Mouse (Mus musculus) kidney, adult 8-10 months (tissue): ENCODE results near the gene Ecm1.
A peak's percentile ranks its signal among the peaks of the same experiment; 100 is the strongest.

Experiments
- DNase-seq, 2 experiments: peaks; one replicate each; pipeline ENCODE4 v3.0.0; 2022

The Ecm1 gene

DNA sequence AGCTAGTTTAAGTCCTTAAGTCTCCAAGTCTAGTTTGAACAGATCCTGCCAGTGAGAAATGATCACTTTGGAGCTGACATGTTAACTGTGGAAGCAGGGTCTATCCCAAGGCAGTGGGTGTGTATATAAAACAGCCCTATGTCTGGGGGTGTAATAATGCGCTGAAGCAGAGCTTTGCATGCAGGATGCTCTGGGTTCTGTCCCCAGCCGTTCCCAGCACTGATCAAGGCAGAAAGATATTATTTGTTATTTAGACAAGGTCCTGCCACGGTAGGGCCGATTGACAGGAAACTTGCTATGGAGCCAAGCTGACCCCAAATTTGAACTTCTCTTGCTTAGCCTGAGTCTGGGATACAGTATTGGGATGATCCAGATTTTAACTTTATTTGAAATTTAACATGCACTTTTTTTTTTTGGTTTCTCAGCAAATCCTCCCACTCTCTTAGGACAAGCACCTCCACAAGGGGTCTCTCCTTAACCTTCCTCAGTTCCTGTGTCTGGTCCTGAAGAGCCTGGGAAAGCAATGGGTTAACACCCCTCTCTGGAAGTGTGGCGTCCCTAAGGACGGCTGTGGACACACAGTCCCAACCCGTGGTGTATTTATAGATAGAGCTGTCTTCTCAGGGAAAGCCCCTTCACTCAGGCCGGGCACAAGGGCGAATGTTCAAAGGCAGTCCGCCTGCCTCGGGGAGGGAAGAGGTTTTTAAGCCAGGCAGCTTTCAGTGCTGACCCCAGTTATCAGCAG, 50.0 kb downstream of the Ecm1 start:
- no peak for DNase-seq

DNA sequence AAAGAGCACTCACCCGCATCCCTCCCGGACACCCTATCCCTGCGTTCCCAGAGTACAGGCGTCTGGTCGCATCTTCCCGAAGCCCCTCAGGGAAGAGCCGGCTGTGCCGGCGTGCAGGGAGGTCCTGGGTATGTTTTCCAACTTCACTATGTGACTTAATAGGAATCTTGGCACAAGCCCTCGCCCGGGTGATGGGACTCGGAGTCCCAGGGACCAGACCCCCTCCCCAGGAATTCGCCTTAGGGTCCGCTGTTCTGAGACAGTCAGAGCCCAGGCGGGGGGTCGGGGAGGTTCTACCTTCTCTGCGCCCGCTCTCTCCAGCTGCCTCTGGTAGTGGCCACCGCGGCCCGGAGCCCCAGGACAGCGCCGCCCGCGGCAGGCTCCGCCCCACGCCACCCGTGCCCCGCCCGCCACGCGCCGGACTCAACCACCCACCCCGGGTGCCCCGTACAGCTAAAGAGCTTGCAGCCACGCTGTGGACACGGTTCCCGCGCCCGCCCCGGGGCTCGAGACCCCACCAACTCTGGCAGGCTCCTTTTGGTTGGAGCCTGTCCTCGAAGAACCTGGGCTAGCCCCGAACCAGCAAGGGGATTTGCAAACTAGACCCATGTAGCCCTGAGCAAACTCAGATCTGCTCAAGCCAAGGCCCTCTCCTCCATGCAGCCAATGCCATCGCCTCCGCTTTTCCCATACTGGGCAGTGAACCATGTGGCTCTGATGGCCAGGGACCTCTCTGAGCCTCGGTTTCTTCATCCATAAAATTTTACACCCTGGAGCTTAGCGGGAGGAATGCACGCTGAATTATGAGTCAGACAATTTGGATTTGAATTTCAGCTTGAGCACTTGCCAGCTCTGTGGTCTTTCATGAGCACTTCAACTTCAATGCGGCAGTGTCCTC, 51.6 kb downstream of the Ecm1 start, which contains the start of gene Adamtsl4:
Adamtsl4 (minus strand) TSS at position 394 of the 898 bp plus-strand sequence.
- DNase-seq = peak in 1 of 2 experiments; percentile 61

GRCm38 (mm10) chr3:95687168-95687523, 52.2 kb downstream of the Ecm1 start:
- no peak for DNase-seq

- no peak for DNase-seq
Measured at GRCm38 (mm10) chr3:95686492-95687167, 52.7 kb downstream of the Ecm1 start.

DNA sequence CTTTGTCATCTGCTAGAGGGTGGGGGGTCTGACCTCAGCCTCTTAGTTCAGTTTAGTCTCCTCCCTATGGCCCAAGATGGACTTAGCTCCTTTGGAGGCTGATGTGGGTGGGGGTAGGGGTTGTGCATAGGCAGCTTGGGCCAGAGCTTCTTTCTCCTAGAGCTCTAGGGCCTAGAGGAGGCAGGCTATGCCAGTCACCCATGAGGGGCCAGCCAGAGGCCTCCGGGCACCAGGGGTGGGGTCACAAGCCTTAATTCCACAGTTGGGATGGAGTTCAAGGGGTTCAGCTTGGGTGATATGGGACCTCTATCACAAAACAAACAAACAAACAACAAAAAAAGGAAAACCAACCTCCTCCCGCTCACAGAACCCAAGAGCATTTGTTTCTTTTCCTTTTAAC, 53.7 kb downstream of the Ecm1 start:
- DNase-seq = no peak

- DNase-seq = no peak
Measured at GRCm38 (mm10) chr3:95685301-95685700, 54.1 kb downstream of the Ecm1 start.

DNA sequence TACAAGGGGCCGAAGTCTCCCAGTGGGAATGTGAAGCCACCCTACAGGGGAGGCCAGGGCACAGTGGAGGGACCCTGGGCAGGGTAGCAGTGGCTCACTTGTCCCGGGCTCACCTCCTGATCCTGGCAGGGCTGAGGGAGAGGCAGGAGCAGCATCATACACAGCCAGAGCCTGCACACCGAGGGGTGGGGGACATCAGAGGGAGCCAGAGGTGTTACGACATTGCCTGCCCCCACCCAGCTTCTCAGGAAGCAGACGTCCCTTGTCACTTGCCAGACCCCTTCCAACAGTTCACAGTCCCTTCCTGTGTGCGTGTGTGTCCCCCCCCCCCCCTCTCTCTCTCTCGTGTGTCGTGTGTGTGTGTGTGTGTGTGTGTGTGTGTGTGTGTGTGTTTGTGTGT, 54.5 kb downstream of the Ecm1 start:
- DNase-seq = no peak
